Mouse (Mus musculus) brain, embryonic 14.5 days (tissue): ENCODE data around the gene Rbm4b. TPM values are rescaled to one million over a fixed set of nuclear protein-coding genes. Genes with fewer than 3 reads are reported as not detected.

Source experiments
- DNase-seq: peaks from one replicate; pipeline ENCODE4 v3.0.0-alpha.2; 2011; ENCODE audit warnings: low read depth
- CTCF ChIP-seq: fragments of 200-500 bp; IDR thresholded peaks from 2 replicates; pipeline ENCODE4 v1.5.1; 2012; ENCODE audit warnings: inconsistent platforms, mild to moderate bottlenecking, moderate library complexity, borderline replicate concordance; ENCODE audit not compliant: insufficient read depth, insufficient read length; ENCODE audit errors: extremely low read depth
- POLR2A ChIP-seq: fragments of 200-500 bp; IDR thresholded peaks from 2 replicates; pipeline ENCODE4 v1.6.1; 2012; ENCODE audit warnings: mild to moderate bottlenecking, inconsistent platforms, borderline replicate concordance; ENCODE audit not compliant: poor library complexity, insufficient read depth, insufficient read length, severe bottlenecking; ENCODE audit errors: extremely low read depth
- polyA plus RNA-seq: library from polyadenylated mRNA; depleted of rRNA; stranded (reverse); fragments of >200 nt; gene quantifications from 2 replicates; pipeline ENCODE4 v1.2.3, GENCODE M21; 2012; rRNA removed

Gene Rbm4b
- 97.3 and 97.9 TPM in 2 replicates for polyA plus RNA-seq

DNA sequence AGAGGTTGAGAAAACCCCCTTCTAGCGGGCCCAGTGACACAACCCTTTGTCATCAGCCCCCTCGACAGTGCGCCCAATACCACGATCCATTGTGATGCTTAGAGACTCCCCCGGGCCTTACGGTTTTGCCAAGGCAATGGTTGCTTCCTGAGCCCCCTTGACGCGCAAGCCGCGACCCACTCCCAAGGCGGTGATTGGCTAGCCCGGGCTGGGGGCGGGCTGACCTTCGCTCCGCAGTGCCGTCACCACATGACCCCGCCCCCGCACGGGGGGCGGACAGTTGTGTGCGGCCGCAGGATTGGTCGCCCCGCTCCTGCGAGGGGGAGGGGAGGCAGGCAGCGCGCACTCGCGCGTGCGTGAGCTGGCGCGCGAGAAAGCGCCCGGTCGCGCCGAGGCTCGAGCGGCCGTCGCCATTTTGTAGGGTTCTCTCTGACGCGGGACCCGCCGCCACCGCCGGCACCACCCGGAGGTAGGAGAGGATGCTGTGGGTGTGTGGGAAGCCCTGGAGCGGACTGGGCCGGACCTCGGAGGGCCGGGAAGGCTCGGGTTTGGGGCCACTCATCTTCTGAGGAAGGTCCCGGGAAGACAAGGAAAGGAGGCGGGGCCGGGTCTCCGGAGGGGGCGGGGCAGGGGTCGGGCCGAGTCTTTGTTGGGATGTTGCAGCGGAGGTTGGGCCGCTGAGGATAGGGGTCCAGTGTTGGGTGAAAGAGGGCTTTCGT, at the start of gene Rbm4b:
Gene Rbm4b (plus strand): TSS at position 305 of the 719 bp plus-strand sequence.
- DNase-seq = peak; percentile 99
- TF ChIP-seq CTCF = no peak
- peak; percentile 97 for TF ChIP-seq POLR2A

DNA sequence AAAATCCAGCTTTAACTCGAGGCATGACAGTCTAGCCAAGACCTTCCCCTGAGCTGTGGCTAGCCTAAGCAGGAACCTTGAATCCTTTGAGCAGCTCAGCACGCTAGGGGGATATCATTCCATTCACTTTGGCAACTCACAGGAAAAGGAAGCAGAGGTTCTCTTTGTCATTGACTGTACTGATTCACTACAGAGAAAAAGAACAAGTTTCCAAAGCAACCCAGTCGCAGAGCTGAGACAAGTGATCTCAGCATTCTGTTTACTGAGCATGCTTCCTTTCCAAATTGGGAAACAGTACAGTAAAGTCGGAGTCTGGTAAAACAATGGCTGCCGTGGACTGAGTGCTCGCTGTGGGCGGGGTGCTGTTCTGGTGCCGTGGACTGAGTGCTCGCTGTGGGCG, 47.5 kb upstream of the Rbm4b start:
- DNase-seq = no peak
- TF ChIP-seq CTCF (no peak), POLR2A (no peak)

DNA sequence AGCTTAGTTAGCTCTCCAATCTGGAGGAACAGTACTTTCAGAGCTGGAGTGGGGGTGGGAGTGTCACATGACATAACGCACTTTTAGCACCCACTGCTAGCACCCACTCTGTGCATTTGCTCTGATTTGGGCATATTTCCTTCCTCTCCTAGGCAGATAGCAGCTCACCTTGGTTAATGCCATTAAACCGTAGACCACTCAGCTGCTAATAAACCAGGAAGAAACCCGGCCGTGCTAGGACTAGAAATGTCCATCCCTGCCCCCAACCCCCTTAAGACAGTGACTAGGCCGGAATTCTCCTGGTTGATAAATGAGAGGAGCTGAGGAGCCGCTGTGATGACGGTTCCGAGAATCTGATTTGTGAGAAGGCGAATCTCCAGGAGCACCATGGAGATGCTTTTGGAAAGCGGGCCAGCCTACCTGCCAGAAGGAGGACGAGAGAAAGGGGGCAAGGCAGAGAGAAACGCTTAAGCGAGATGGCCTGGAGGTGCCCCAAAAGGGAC, 45.1 kb upstream of the Rbm4b start, which contains the start of gene Sptbn2:
Gene Sptbn2 (plus strand): TSS at position 70 of the 503 bp plus-strand sequence.
- no peak for TF ChIP-seq CTCF
- no peak for TF ChIP-seq POLR2A
- peak; percentile 73 for DNase-seq

DNA sequence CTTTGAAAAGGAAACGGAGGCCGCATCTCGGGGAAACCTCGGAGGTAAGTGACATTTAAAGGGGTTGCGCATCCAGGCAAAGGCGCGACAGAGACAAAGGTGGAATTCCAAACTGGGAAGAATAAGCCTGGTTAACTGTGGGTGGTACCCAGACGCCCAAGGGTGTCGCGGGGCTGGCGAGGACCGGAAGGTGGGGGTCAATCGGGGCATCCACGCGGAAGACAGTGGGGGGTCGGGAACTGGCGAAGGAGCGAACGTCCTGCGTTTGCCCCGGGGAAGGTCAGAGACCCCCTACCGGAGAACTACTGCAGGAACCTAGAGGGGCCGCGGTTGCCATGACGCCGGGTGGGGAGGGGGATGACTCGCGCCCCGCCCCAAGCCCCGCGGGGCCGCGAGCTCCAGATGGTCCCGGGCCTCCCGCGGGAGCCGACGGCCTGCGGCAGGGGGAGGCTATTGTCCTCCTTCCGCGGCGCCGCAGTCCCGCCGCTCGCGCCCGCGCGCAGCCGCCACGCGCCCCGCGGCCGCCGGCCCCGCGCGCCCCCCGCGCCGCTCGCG, 44.6 kb upstream of the Rbm4b start:
- peak; percentile 86 for DNase-seq
- TF ChIP-seq POLR2A (peak; percentile 59; the same call in 1 of the 2 replicates), CTCF (no peak)

DNA sequence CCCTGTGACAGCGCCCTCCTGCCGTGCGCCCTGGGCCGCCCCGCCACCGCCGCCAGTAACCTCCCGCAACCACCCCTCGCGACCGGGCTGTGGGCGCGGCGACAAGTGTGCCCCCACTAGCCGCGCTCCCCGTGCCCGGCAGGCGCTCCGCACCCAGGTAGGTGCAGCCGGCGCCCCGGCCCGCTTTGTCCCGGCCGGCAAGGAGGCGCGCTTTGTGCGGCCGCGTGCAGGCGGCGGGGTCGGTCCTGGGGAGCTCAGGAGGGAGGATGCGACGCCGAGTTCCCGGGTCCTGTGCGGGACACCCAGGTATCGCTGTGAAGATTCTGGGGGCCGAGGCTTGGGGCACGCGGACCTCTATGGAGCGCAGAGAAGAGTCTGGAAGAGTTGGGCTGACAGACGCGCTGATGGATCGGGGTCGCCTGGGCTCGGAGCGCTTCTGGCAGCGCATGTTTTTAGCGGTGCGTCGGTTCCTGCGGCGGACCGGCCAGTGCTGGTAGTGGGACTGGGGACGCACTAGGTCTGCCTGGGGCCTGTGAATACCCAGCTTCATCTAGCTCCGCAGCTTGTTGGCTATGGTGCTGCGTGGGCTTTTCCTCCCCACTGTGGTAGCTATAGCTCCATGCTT, 44.0 kb upstream of the Rbm4b start:
- peak; percentile 67 for DNase-seq
- TF ChIP-seq POLR2A (no peak; the same call in 1 of the 2 replicates), CTCF (no peak)

DNA sequence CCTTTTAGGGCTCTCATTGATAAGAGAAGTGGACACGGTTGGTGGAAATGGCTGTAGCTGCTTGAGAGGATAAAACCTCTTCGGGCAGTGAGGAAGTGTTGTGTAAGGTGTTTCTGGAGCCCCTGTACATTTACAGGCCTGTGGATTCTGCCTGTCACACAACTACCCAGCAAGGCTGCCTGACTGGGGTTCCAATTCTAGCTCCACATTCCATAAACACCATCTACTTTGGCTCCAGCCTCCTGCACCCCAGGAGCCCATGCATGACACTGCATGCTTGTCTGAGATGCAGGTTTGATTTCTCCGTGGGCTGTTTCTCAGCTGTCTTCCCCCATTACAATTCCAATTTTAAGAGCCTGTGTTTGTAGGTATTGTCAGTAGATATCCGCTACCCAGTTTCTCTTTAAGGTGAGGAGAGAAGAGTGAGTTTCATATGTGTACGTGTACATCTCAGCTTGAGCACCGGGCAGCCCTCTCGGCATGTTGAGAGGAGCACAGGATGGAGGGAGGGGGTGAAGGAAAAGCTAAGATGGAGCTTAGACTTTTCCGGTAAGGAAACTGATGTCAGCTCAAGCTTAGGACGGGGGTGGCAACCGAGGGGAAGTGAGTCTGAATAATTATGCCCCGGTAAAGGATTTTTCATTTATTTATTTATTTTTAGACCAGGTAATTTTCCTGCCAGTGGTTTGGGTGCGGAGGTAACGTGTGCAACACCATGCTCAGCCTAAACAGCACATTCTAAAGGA, 43.3 kb upstream of the Rbm4b start:
- DNase-seq = no peak
- no peak for TF ChIP-seq POLR2A
- no peak for TF ChIP-seq CTCF

DNA sequence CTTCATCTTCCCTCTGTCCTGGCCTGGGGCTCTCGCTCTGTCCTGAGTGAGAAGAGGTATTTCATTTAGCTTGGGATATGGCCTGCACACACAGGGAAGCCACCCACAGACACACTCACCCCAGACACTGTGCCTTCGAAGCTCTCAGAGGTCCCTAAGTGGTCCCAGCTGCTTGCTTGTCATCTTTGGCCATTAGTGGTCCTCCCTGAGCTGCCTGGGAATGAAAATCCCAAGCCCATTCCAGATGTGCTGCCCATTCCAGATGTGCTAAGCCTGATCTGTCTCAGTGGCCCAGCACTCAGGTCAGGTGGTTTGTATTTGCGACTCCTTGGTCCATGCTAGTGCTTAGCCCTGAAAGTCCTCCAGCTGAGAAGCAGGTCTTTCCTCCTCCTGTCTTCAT, 42.4 kb upstream of the Rbm4b start:
- no peak for DNase-seq
- TF ChIP-seq POLR2A (no peak), CTCF (no peak)

DNA sequence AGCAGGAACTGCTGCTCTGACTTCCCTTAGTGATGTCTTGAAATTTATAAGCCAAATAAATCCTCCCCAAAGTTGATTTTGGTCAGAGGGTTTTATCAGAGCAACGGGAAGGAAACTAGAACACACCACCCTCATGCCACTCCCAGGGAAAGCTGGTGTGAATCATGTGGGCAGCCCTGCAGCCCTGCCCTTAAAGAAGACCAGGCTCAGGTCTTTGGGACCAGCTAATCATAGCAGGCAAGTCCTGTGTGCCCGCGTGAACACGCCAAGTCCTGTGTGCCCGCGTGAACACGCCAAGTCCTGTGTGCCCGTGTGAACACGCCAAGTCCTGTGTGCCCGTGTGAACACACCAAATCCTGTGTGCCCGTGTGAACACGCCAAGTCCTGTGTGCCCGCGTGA, 39.5 kb upstream of the Rbm4b start:
- no peak for TF ChIP-seq CTCF
- TF ChIP-seq POLR2A = no peak
- DNase-seq = no peak

DNA sequence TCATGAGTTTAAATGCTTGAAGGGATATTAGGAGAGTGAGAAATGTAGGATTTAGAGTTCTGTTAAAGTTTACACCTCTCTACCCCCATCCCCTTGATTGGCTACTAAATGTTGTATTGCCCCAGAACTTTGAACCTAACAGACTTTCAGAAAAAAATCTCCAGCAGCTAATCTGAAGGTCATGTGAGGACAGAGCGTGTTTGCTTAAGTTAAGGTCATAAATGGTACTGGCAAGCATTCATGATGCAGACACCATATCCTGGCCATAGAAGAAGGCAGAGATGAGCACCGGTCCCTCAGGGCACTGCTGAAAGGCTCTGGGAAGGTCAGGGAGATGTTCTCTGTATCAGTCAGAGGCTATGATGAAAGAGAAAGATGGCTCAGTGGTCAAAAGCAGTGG, 39.0 kb upstream of the Rbm4b start:
- no peak for DNase-seq
- TF ChIP-seq POLR2A = no peak
- no peak for TF ChIP-seq CTCF

DNA sequence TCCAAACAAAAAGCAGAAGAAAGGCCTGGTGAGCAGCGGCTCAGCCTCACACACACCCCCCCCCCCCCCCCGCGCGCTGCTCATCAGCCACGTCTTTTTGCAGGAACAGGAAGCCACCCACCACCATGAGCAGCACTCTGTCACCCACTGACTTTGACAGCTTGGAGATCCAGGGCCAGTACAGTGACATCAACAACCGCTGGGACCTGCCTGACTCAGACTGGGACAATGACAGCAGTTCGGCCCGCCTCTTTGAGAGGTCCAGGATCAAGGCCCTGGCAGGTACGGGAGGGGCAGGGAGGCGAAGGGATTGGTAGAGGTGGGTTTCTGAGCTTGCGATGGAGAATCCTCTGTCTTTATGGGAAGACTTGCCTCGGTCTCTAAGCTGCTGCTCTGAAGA, 37.6 kb upstream of the Rbm4b start:
- DNase-seq = no peak
- TF ChIP-seq POLR2A = no peak
- no peak for TF ChIP-seq CTCF

DNA sequence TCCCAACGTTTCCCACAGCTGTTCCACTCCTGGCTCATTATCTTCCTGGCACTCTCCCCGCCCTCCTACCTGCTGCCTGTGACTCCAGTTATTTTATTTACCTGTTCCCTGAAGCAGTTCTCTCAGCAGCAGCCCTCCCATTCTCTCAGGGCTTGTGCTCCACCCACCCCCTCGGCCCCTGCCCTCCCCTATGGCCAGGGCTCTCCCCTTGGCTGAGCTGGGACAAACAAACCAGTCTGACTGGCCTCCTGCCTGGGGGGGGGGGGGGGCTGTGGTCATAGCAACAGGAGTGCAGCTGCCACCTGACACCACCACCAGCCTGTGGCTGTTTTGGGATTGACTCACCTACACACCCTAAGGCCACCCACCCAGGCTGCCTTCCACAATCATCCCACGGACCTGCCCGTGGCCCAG, 36.9 kb upstream of the Rbm4b start:
- DNase-seq = no peak
- TF ChIP-seq POLR2A (no peak), CTCF (no peak)

DNA sequence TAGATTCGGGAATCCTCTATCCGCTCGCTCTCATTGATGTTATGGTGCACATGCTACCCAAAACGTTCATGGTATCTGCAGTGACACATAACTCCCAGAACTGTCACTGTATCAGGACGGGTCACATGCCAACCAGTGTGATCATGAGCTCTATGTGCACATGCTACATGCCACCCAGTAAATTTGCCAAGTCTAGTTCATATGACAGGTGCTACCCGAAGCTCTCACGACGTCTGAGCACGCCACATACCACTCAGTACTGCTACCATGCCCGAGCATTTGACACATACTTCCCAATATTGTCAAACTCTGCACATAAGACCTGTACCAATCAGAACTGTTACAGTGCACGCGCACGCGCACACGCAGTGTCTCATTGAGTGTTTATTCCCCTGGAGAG, 36.2 kb upstream of the Rbm4b start:
- no peak for DNase-seq
- TF ChIP-seq POLR2A (no peak), CTCF (no peak)
